Mouse (Mus musculus): ENCODE measurements around the gene Cda. TPM values are rescaled to one million over a fixed set of nuclear protein-coding genes. Genes with fewer than 3 reads are reported as not detected.

Gene Cda
- polyA plus RNA-seq (2017; shearing (Covaris generic)): not detected

GRCm38 (mm10) chr4:138367641-138368497 lies at the start of gene Cda:
Gene Cda (minus strand): TSS chr4:138367992.

GRCm38 (mm10) chr4:138395971-138396645 lies 28.3 kb upstream of the Cda start, which contains the start of gene Fam43b:
Gene Fam43b (minus strand): TSS chr4:138396528.

GRCm38 (mm10) chr4:138326077-138326695 lies 41.6 kb downstream of the Cda start, which contains the start of gene Pink1:
Gene Pink1 (minus strand): TSS chr4:138326307.

GRCm38 (mm10) chr4:138304340-138305104 lies 63.3 kb downstream of the Cda start, which contains the start of gene Ddost:
Gene Ddost (plus strand): TSS chr4:138304730.

Other genes starting within 250 kb of the Cda start
- gene Hp1bp3, start 151.7 kb downstream of the Cda start, polyA plus RNA-seq (2017; shearing (Covaris generic)): 218 TPM
- gene Sh2d5, start 117.6 kb downstream of the Cda start, polyA plus RNA-seq (2017; shearing (Covaris generic)): 0.22 TPM
- gene Kif17, start 117.6 kb downstream of the Cda start, polyA plus RNA-seq (2017; shearing (Covaris generic)): 0.14 TPM
- gene Ddost, start 63.3 kb downstream of the Cda start, polyA plus RNA-seq (2017; shearing (Covaris generic)): 175 TPM
- gene Pink1, start 41.7 kb downstream of the Cda start, polyA plus RNA-seq (2017; shearing (Covaris generic)): 156 TPM
- not detected for gene Fam43b, start 28.5 kb upstream of the Cda start, polyA plus RNA-seq (2017; shearing (Covaris generic))
- 12.1 TPM for gene Mul1, start 66.7 kb upstream of the Cda start, polyA plus RNA-seq (2017; shearing (Covaris generic))
- 0.85 TPM for gene Camk2n1, start 86.3 kb upstream of the Cda start, polyA plus RNA-seq (2017; shearing (Covaris generic))

Data from CD4-positive, CD25-positive, alpha-beta regulatory T cell (primary cell).